Mouse (Mus musculus) MEL (cell line): ENCODE results near the gene Cntnap1. TPM values are rescaled to one million over a fixed set of nuclear protein-coding genes. Genes with fewer than 3 reads are reported as not detected.

Experiments
- DNase-seq: peaks from one replicate; pipeline ENCODE4 v3.0.0; 2011; ENCODE audit warnings: low read depth, low spot score
- H3K27ac ChIP-seq: 2 replicates; pipeline ENCODE4 v1.5.1; 2012; ENCODE audit warnings: low read depth, mild to moderate bottlenecking, control low read depth, low read length, moderate library complexity; ENCODE audit not compliant: control insufficient read depth
- H3K27me3 ChIP-seq, 2 experiments: fragments of 150-350 bp in 1 of 2; sonication (generic) in 1 of 2; 2 replicates each; pipeline ENCODE4 v1.6.1; 2012; ENCODE audit warnings: low read length in 2 of 2, mild to moderate bottlenecking in 2 of 2, improper control_type of control experiment in 1 of 2, moderate library complexity in 1 of 2; ENCODE audit not compliant: insufficient read depth in 2 of 2, control insufficient read depth in 1 of 2
- H3K36me3 ChIP-seq, 2 experiments: 2 replicates each; pipeline ENCODE4 v1.6.1; 2012 to 2014; ENCODE audit warnings: low read length in 2 of 2, improper control_type of control experiment in 1 of 2, inconsistent platforms in 1 of 2, mild to moderate bottlenecking in 1 of 2; ENCODE audit not compliant: insufficient read depth in 2 of 2, control insufficient read depth in 1 of 2
- H3K4me1 ChIP-seq, 2 experiments: fragments of 150-350 bp in 1 of 2; sonication (generic) in 1 of 2; 2 replicates each; pipeline ENCODE4 v1.6.1; 2012; ENCODE audit warnings: low read length in 2 of 2, improper control_type of control experiment in 1 of 2, mild to moderate bottlenecking in 1 of 2; ENCODE audit not compliant: insufficient read depth in 2 of 2, control insufficient read depth in 1 of 2
- H3K4me3 ChIP-seq, 2 experiments: fragments of 150-350 bp in 1 of 2; sonication (generic) in 1 of 2; 2 replicates each; pipeline ENCODE4 v1.5.1; 2012; ENCODE audit warnings: low read depth in 2 of 2, low read length in 2 of 2, mild to moderate bottlenecking in 2 of 2, moderate library complexity in 2 of 2, control low read depth in 1 of 2, improper control_type of control experiment in 1 of 2; ENCODE audit not compliant: control insufficient read depth in 1 of 2, insufficient read depth in 1 of 2
- H3K79me2 ChIP-seq: 2 replicates; pipeline ENCODE4 v1.6.1; 2012; ENCODE audit warnings: mild to moderate bottlenecking, low read length, moderate library complexity; ENCODE audit not compliant: control insufficient read depth, poor library complexity, insufficient read depth
- H3K9ac ChIP-seq: 2 replicates; pipeline ENCODE4 v1.6.1; 2012; ENCODE audit warnings: low read depth, mild to moderate bottlenecking, control low read depth, low read length, moderate library complexity; ENCODE audit not compliant: control insufficient read depth, poor library complexity, severe bottlenecking
- H3K9me3 ChIP-seq: fragments of 150-350 bp; sonication (generic); replicated peaks from 2 replicates; pipeline ENCODE4 v1.6.1; 2012; ENCODE audit warnings: mild to moderate bottlenecking, low read length, improper control_type of control experiment, moderate library complexity; ENCODE audit not compliant: insufficient read depth
- BHLHE40 ChIP-seq: IDR thresholded peaks from 2 replicates; pipeline ENCODE4 v1.6.1; 2012; ENCODE audit warnings: low read depth, mild to moderate bottlenecking, inconsistent platforms, low read length, improper control_type of control experiment, borderline replicate concordance
- GABPA ChIP-seq: IDR thresholded peaks from 2 replicates; pipeline ENCODE4 v1.6.1; 2012; ENCODE audit warnings: low read depth, mild to moderate bottlenecking, inconsistent platforms, low read length, improper control_type of control experiment, moderate library complexity
- GATA1 ChIP-seq: IDR thresholded peaks from 2 replicates; pipeline ENCODE4 v1.6.1; 2011; ENCODE audit warnings: low read depth, low read length, improper control_type of control experiment
- HCFC1 ChIP-seq: IDR thresholded peaks from 2 replicates; pipeline ENCODE4 v1.6.1; 2012; ENCODE audit warnings: low read depth, mild to moderate bottlenecking, inconsistent platforms, low read length, improper control_type of control experiment, moderate library complexity
- JUND ChIP-seq: IDR thresholded peaks from 2 replicates; pipeline ENCODE4 v1.6.1; 2011; ENCODE audit warnings: low read depth, mild to moderate bottlenecking, improper control_type of control experiment, low read length
- KAT2A ChIP-seq: conservative IDR thresholded peaks from 2 replicates; pipeline ENCODE4 v1.6.1; 2012; ENCODE audit warnings: low read depth, low read length, improper control_type of control experiment, inconsistent platforms
- MXI1 ChIP-seq: IDR thresholded peaks from 2 replicates; pipeline ENCODE4 v1.6.1; 2011; ENCODE audit warnings: mild to moderate bottlenecking, low read depth, low read length, improper control_type of control experiment
- MYB ChIP-seq: IDR thresholded peaks from 2 replicates; pipeline ENCODE4 v1.6.1; 2011; ENCODE audit warnings: mild to moderate bottlenecking, low read depth, low read length, improper control_type of control experiment
- MYC ChIP-seq: IDR thresholded peaks from 2 replicates; pipeline ENCODE4 v1.6.1; 2011; ENCODE audit warnings: low read depth, mild to moderate bottlenecking, low read length, improper control_type of control experiment, moderate library complexity
- NELFE ChIP-seq: IDR thresholded peaks from 2 replicates; pipeline ENCODE4 v1.6.1; 2011; ENCODE audit warnings: low read depth, low read length, improper control_type of control experiment
- NRF1 ChIP-seq: IDR thresholded peaks from 2 replicates; pipeline ENCODE4 v1.6.1; 2014; ENCODE audit warnings: low read depth, mild to moderate bottlenecking, inconsistent platforms, low read length, improper control_type of control experiment, moderate library complexity; ENCODE audit not compliant: poor library complexity, insufficient read depth, severe bottlenecking
- RCOR1 ChIP-seq: IDR thresholded peaks from 2 replicates; pipeline ENCODE4 v1.6.1; 2012; ENCODE audit warnings: low read depth, mild to moderate bottlenecking, inconsistent platforms, low read length, improper control_type of control experiment
- SMC3 ChIP-seq: IDR thresholded peaks from 2 replicates; pipeline ENCODE4 v1.6.1; 2011; ENCODE audit warnings: low read depth, low read length, improper control_type of control experiment
- TAL1 ChIP-seq: IDR thresholded peaks from 2 replicates; pipeline ENCODE4 v1.6.1; 2012; ENCODE audit warnings: mild to moderate bottlenecking, inconsistent platforms, low read length, moderate library complexity, mixed read lengths
- TBP ChIP-seq: IDR thresholded peaks from 2 replicates; pipeline ENCODE4 v1.8.0; 2011; ENCODE audit warnings: low read depth, low read length, improper control_type of control experiment
- TCF12 ChIP-seq: IDR thresholded peaks from 2 replicates; pipeline ENCODE4 v1.6.1; 2014; ENCODE audit warnings: low read depth, mild to moderate bottlenecking, inconsistent platforms, low read length, improper control_type of control experiment, moderate library complexity
- USF2 ChIP-seq, 2 experiments: IDR thresholded peaks; 2 replicates each; pipeline ENCODE4 v1.6.1; 2011 to 2012; ENCODE audit warnings: improper control_type of control experiment in 2 of 2, low read length in 2 of 2, borderline replicate concordance in 1 of 2, inconsistent platforms in 1 of 2, low read depth in 1 of 2, mild to moderate bottlenecking in 1 of 2; ENCODE audit not compliant: insufficient read depth in 1 of 2
- ZKSCAN1 ChIP-seq: IDR thresholded peaks from 2 replicates; pipeline ENCODE4 v1.6.1; 2012; ENCODE audit warnings: low read depth, mild to moderate bottlenecking, inconsistent platforms, low read length, improper control_type of control experiment, moderate library complexity
- polyA plus RNA-seq, 2 experiments: library from polyadenylated mRNA; stranded (reverse) in 1 of 2; unstranded in 1 of 2; fragments of >175 nt in 1 of 2; fragments of >200 nt in 1 of 2; gene quantifications; 2 replicates each; pipeline versions ENCODE4 v1.2.1 to v1.2.4; 2012; ENCODE audit warnings: low replicate concordance in 2 of 2, low read depth in 1 of 2; ENCODE audit not compliant: insufficient read length in 2 of 2, insufficient read depth in 1 of 2, missing spikeins in 1 of 2
- total RNA-seq: library from RNA; depleted of rRNA; stranded (reverse); fragments of 300-350 nt; gene quantifications from 2 replicates; pipeline ENCODE4 v1.2.3, GENCODE M21; 2012

The Cntnap1 gene
- total and polyA plus RNA-seq, 3 experiments, result 0.01 TPM; not detected in 2

DNA sequence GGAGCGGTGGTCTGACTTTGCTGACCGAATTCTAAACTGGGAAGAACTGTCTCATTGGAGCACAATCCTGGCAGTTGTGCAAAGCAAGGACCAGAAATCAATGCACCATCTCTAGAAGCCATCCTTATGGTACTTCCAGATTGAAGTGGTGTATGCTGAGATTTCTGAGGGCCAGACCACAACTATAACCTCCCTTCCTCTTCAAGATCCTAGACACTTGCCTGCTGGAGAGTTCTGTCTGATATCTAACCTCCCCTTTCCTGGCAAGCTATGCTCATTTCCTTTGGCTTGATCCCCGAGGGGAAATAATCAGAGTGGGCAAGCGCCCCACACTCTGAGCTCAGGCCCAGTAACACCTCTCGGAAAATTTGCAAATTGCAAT lies 2.1 kb downstream of the Cntnap1 start:
- no peaks in the 10 kb centered on the region for H3K9me3 ChIP-seq
- DNase-seq, result peak; percentile 71
- peaks cover 0 to 6% of the 10 kb centered on the region in 2 experiments; a peak in 2 of 4 replicates for H3K36me3 ChIP-seq
- H3K79me2 ChIP-seq, result no peaks in the 10 kb centered on the region; the same call in 1 of the 2 replicates
- peaks cover 0 to 19% of the 10 kb centered on the region in 2 experiments; a peak in 2 of 4 replicates for H3K4me1 ChIP-seq
- H3K27ac ChIP-seq, result no peak overlapping the region
- H3K27me3 ChIP-seq, result peaks cover 0 to 4% of the 10 kb centered on the region in 2 experiments; a peak in 2 of 4 replicates
- peak overlapping the region; percentile 60 for H3K9ac ChIP-seq
- H3K4me3 ChIP-seq, result peak overlapping the region; percentile 51 to 69
- TF ChIP-seq TAL1 (peak; percentile 41), RCOR1 (peak; percentile 99), SMC3 (no peak)

DNA sequence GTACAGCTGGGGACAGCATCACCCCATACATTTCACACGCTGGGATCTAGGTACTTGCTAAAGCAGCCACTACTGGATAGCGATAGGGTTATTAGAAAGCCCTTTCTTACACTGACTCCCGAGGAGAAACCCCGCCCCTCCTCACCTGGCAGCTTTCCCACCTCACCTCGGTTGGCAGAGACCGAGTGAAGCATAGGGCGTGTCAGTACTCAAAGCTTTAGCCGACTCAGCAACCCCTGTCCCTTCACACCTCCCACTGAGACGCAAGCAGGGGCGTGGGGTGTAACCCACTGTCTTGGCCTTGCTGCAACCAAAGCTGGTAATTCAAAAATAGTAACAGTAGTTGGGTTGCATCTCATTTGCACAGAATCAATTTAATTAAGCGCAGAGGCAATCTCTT lies 2.8 kb downstream of the Cntnap1 start:
- H3K4me1 ChIP-seq, result peaks cover 0 to 19% of the 10 kb centered on the region in 2 experiments; a peak in 2 of 4 replicates
- H3K4me3 ChIP-seq, result no peak overlapping the region
- peaks cover 0 to 4% of the 10 kb centered on the region in 2 experiments; a peak in 2 of 4 replicates for H3K27me3 ChIP-seq
- no peak for DNase-seq
- no peak overlapping the region for H3K9ac ChIP-seq
- TF ChIP-seq MYB (no peak), NRF1 (no peak), MYC (no peak), ZKSCAN1 (no peak), SMC3 (no peak), KAT2A (no peak), RCOR1 (no peak), USF2 (IDR thresholded peaks at IDR 0.05; ENCODE audit: borderline replicate concordance in 1 of 2, insufficient read depth in 1 of 2, low read depth in 1 of 2, low read length in 2 of 2) (no peak), JUND (no peak), MXI1 (no peak), GATA1 (no peak), TCF12 (no peak), TAL1 (no peak), GABPA (no peak), HCFC1 (no peak), NELFE (no peak), TBP (no peak), BHLHE40 (no peak)
- TF ChIP-seq, all 39 proteins: peak for 0
- Histone ChIP-seq H3K9me3 (no peaks in the 10 kb centered on the region), H3K36me3 (peaks cover 0 to 6% of the 10 kb centered on the region in 2 experiments; a peak in 2 of 4 replicates), H3K27ac (no peak overlapping the region), H3K79me2 (no peaks in the 10 kb centered on the region; the same call in 1 of the 2 replicates)
